In the genomic region with DNA sequence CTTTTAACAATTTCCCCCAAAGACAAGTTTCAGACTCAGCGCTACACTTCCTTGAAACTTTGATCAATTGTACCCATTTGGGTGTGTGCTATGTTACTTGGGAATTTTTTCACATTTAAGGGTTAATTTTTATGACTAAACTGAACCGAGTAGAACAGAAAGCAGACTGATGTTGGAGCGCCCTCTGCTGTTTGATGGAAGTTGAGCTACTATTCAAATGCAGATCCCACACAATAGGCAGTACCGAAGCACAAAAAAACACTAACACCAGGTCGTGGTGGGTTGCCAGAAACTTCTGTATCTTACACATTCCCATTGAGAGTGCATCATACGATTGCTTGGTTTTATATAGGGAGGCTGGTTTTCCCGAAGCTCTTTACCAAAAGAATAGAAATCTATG, we compare ENCODE assay signal across 8 mouse cellular contexts.
A peak's percentile ranks its signal among the peaks of the same experiment; 100 is the strongest.
DNase-seq lines count a peak whose midpoint lies in the region; ATAC-seq and TF ChIP-seq lines count a peak whose summit lies in the region.

No protein-coding gene starts in this region.

- 8% methylated on average over 7 of the region's 7 CpGs for WGBS in heart, embryonic 13.5 days

- peak overlapping the region; percentile 27 for H3K4me2 ChIP-seq in heart, embryonic 13.5 days

- peak; percentile 60 for TF ChIP-seq CTCF in C2C12 (IDR thresholded peaks at IDR 0.05; ENCODE audit: control insufficient read depth, insufficient read depth, insufficient read length)

- H3K4me3 ChIP-seq in C2C12 (ENCODE audit: insufficient read depth, poor library complexity, severe bottlenecking), result no peak overlapping the region
- H3K4me3 ChIP-seq in heart, embryonic 13.5 days, result no peak overlapping the region

- H3K9ac ChIP-seq in heart, embryonic 13.5 days, result no peak overlapping the region

- no peaks in the 10 kb centered on the region for H3K36me3 ChIP-seq in C2C12 (ENCODE audit: control insufficient read depth, insufficient read depth)
- H3K36me3 ChIP-seq in heart, embryonic 13.5 days, result no peaks in the 10 kb centered on the region

- no peaks in the 10 kb centered on the region for H3K79me3 ChIP-seq in C2C12 (ENCODE audit: low read depth)

- no peak overlapping the region for H3ac ChIP-seq in C2C12 (ENCODE audit: control insufficient read depth, insufficient read length, low read depth)

- H3K9me3 ChIP-seq in heart, embryonic 13.5 days, result no peaks in the 10 kb centered on the region

- no peaks in the 10 kb centered on the region for H3K4me1 ChIP-seq in heart, embryonic 13.5 days

- ATAC-seq in heart, embryonic 13.5 days (ENCODE audit: extremely low read depth, insufficient number of reproducible peaks, low FRiP score, low TSS enrichment), result no peak
- ATAC-seq in erythroblast, adult 5-6 weeks (replicated peaks; ENCODE audit: low FRiP score, poor library complexity, severe bottlenecking), result no peak

- peak; percentile 81 for DNase-seq in ZHBTc4 (ENCODE audit: low read depth, low spot score)
- peak; percentile 92 for DNase-seq in embryo, embryonic 10 days (ENCODE audit: low spot score)
- DNase-seq in kidney, postnatal 4 days, result peak; percentile 85 to 86
- peak; percentile 7 to 45 for DNase-seq in lung, adult 18-20 months
- DNase-seq in ovary, postnatal 36 days (ENCODE audit: low spot score), result peak; percentile 42

- no peaks in the 10 kb centered on the region for H3K27me3 ChIP-seq in C2C12 (ENCODE audit: control insufficient read depth, insufficient read depth, insufficient read length)
- no peaks in the 10 kb centered on the region for H3K27me3 ChIP-seq in heart, embryonic 13.5 days (replicated peaks)

- H3K27ac ChIP-seq in heart, embryonic 13.5 days (replicated peaks), result no peak overlapping the region

- no peaks in the 10 kb centered on the region for H3K79me2 ChIP-seq in C2C12 (ENCODE audit: control insufficient read depth, insufficient read depth)

TF ChIP-seq in C2C12, 6 proteins besides CTCF, POLR2A, EP300 and RAD21:
- no peak for TF ChIP-seq MYOD1 (IDR thresholded peaks at IDR 0.05; ENCODE audit: control insufficient read depth, insufficient read length, low read depth)
- TF ChIP-seq FOSL1 (IDR thresholded peaks at IDR 0.05; ENCODE audit: insufficient read depth, low read length, poor library complexity, severe bottlenecking), result no peak
- TF ChIP-seq CEBPB (IDR thresholded peaks at IDR 0.05; ENCODE audit: low read depth), result no peak
- TF ChIP-seq USF1 (IDR thresholded peaks at IDR 0.05; ENCODE audit: low read depth), result no peak
- TF ChIP-seq MYOG (IDR thresholded peaks at IDR 0.05; ENCODE audit: control insufficient read depth, extremely low read depth, insufficient read length), result no peak
TF ChIP-seq in C2C12: peak in this region for 0.

Comparison
In these comparisons a context has a peak if more than half of its experiments do, and no peak if none do; other contexts are left out.
1. DNase-seq: peak in every context shown above with its lines; median percentile 92 in embryo, embryonic 10 days; 86 in kidney, postnatal 4 days; 81 in ZHBTc4; 42 in ovary, postnatal 36 days; 26 in lung, adult 18-20 months.